Mouse (Mus musculus) intestine, embryonic 15.5 days (tissue): ENCODE data around the gene Alpk3. TPM values are rescaled to one million over a fixed set of nuclear protein-coding genes. Genes with fewer than 3 reads are reported as not detected.

Source experiments
- ATAC-seq: fragments of 200-750 bp; cut with Nextera tagmentation; 2 replicates; pipeline ENCODE4 v1.8.0; 2017; ENCODE audit warnings: moderate TSS enrichment, moderate library complexity
- H3K27ac ChIP-seq: fragments of 300-500 bp; sonication (generic); 2 replicates; pipeline ENCODE4 v1.5.1; 2015; ENCODE audit warnings: mild to moderate bottlenecking, inconsistent platforms
- H3K27me3 ChIP-seq: fragments of 300-500 bp; sonication (generic); replicated peaks from 2 replicates; pipeline ENCODE4 v1.6.1; 2015; ENCODE audit warnings: inconsistent platforms
- H3K36me3 ChIP-seq: fragments of 300-500 bp; sonication (generic); 2 replicates; pipeline ENCODE4 v1.6.1; 2015; ENCODE audit warnings: inconsistent platforms
- H3K4me1 ChIP-seq: fragments of 300-500 bp; sonication (generic); replicated peaks from 2 replicates; pipeline ENCODE4 v1.6.1; 2015; ENCODE audit warnings: inconsistent platforms
- H3K4me2 ChIP-seq: fragments of 300-500 bp; sonication (generic); replicated peaks from 2 replicates; pipeline ENCODE4 v1.6.1; 2015; ENCODE audit warnings: mild to moderate bottlenecking, inconsistent platforms
- H3K4me3 ChIP-seq: fragments of 300-500 bp; sonication (generic); replicated peaks from 2 replicates; pipeline ENCODE4 v1.5.1; 2015; ENCODE audit warnings: inconsistent platforms
- H3K9ac ChIP-seq: fragments of 300-500 bp; sonication (generic); 2 replicates; pipeline ENCODE4 v1.6.1; 2015; ENCODE audit warnings: inconsistent platforms
- H3K9me3 ChIP-seq: fragments of 300-500 bp; sonication (generic); 2 replicates; pipeline ENCODE4 v1.6.1; 2016; ENCODE audit warnings: inconsistent platforms
- WGBS: fragments of 180-500 bp; shearing (Covaris S2); methylation state at CpG from one replicate; pipeline ENCODE4 v1.1.7; 2015; 5-methylcytosine and 5-hydroxymethylcytosine counted together
- polyA plus RNA-seq: library from polyadenylated mRNA; unstranded; fragments of >200 nt; fragmentation: Nextera tagmentation; extraction: Ambion mirVana; gene quantifications from 2 replicates; pipeline ENCODE4 v1.2.1, GENCODE M21; 2015

The Alpk3 gene
- polyA plus RNA-seq, 1 experiment from 2014 or later, result 4.0 TPM

GRCm38 (mm10) chr7:81075732-81076131 is 18.3 kb downstream of the Alpk3 start:
- Histone ChIP-seq H3K36me3 (no peaks in the 10 kb centered on the region), H3K9me3 (no peaks in the 10 kb centered on the region), H3K4me2 (no peak overlapping the region), H3K4me3 (no peak overlapping the region), H3K9ac (no peak overlapping the region), H3K4me1 (peaks cover 29% of the 10 kb centered on the region), H3K27ac (0 out of 2 replicates have a peak overlapping the region, but pooled peaks have one; percentile 33), H3K27me3 (no peaks in the 10 kb centered on the region)
- no peak for ATAC-seq
- WGBS, result 84% methylated on average over 5 of the region's 5 CpGs

DNA sequence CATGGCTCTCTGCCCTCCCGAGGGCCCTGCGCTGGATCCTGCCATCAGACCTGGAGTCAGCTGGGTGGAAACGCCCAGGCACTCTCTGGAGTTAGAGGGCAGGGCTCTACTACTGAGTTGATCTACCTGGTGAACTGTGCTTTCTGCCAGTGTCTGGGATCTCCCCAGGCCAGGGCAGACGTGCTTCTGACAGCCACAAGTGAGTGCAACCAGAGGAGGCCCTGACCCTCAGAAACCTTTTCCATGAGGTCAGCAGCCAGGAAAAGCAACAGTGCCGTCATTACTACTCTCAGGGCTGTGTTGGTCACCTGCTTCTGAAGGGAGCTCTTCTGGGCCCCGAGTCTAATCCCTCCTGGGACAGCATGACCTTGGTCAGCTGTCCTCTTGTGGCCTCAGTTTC is 19.6 kb downstream of the Alpk3 start:
- WGBS, result 69% methylated on average over 6 of the region's 6 CpGs
- no peaks in the 10 kb centered on the region for H3K27me3 ChIP-seq
- peaks cover 33% of the 10 kb centered on the region for H3K4me1 ChIP-seq
- no peak overlapping the region for H3K9ac ChIP-seq
- H3K36me3 ChIP-seq, result no peaks in the 10 kb centered on the region
- H3K4me3 ChIP-seq, result no peak overlapping the region
- no peak overlapping the region for H3K4me2 ChIP-seq
- H3K9me3 ChIP-seq, result no peaks in the 10 kb centered on the region
- H3K27ac ChIP-seq, result no peak overlapping the region
- ATAC-seq, result no peak

GRCm38 (mm10) chr7:81078740-81079139 is 21.3 kb downstream of the Alpk3 start:
- H3K36me3 ChIP-seq, result no peaks in the 10 kb centered on the region
- peaks cover 25% of the 10 kb centered on the region for H3K4me1 ChIP-seq
- H3K9ac ChIP-seq, result no peak overlapping the region
- 79% methylated on average over 6 of the region's 6 CpGs for WGBS
- H3K4me3 ChIP-seq, result no peak overlapping the region
- H3K27ac ChIP-seq, result no peak overlapping the region
- no peak for ATAC-seq
- no peaks in the 10 kb centered on the region for H3K27me3 ChIP-seq
- H3K4me2 ChIP-seq, result no peak overlapping the region
- no peaks in the 10 kb centered on the region for H3K9me3 ChIP-seq

DNA sequence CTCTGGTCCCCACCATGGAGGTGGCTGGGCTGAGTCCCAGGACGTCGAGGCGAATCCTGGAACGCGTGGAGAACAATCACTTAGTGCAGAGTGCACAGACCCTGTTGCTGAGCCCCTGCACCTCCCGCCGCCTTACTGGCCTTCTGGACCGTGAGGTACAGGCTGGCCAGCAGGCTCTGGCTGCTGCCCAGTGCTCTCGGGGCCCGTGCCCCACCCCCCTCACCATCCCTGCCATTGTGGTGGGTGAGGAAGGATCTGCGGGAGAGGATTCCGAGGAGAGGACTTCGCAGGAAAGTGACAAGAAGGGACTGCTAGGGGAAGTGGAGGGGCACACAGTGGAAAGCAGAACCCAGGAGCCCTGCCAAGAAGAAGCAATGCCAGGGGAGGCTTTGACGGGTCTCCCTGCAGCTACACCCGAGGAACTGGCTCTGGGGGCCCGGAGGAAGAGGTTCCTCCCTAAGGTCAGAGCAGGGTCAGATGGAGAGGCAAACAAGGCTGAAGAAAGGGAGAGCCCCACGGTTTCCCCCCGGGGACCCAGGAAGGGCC is 36.1 kb downstream of the Alpk3 start:
- Histone ChIP-seq H3K4me1 (peaks cover 8% of the 10 kb centered on the region), H3K4me2 (no peak overlapping the region), H3K27ac (peak overlapping the region; percentile 82), H3K36me3 (no peaks in the 10 kb centered on the region), H3K4me3 (no peak overlapping the region), H3K9ac (no peak overlapping the region), H3K27me3 (no peaks in the 10 kb centered on the region), H3K9me3 (no peaks in the 10 kb centered on the region)
- 49% methylated on average over 18 of the region's 18 CpGs for WGBS
- no peak for ATAC-seq

DNA sequence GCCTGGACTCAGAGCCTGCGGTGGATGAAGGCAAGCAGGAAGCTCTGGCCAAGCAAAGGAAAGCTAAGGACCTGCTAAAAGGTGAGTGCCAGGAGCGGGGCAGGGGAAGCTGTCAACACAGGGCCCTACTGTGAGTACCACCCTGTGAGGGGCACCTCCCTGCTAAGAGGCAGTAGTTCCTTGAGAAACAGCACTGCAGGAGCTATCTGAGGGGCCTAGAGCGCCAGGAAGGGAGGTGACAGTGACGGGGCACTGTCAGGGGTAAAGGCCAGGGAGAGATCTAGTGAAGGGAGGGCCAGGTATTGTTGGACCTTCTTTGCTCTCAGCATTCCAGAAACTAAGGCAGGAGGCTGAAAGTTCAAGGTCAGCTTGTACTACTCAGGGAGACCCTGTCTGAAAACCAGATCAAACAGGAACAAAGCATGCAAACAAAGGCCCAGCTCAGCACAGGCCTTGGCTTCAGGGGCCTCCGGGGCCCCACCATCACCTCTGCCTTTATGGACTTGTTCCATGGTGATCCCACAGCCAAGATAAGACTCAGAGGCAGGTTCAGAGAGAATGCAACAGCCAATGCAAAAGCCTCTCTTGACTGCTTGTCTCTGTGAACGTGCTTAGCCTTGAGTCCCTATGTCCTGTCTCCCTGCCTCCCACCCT is 36.8 kb downstream of the Alpk3 start:
- Histone ChIP-seq H3K4me2 (no peak overlapping the region), H3K36me3 (no peaks in the 10 kb centered on the region), H3K9ac (no peak overlapping the region), H3K4me3 (no peak overlapping the region), H3K27me3 (no peaks in the 10 kb centered on the region), H3K9me3 (no peaks in the 10 kb centered on the region), H3K4me1 (peaks cover 8% of the 10 kb centered on the region), H3K27ac (peak overlapping the region; percentile 82)
- WGBS, result 59% methylated on average over 6 of the region's 6 CpGs
- peak; percentile 96 for ATAC-seq

DNA sequence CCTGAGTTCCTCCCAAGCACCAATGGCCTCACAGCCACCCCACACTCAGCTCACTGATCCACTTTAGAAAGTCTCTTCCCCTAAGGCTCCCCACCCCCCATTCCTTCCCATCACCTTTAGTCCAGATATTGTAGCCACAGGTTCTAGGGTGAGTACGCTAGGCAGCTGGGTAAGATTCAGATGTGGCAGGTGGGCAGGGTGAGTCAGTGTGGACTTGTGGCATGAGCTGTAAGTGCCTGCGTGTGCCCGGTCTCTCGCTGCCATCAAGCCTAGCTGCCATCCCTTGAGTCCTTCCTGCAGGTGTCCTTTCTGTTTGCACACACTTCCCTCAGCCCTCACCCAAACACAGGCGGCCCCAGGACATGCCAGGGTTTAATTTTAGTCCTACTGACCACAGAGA is 42.9 kb downstream of the Alpk3 start:
- Histone ChIP-seq H3K4me3 (no peak overlapping the region), H3K36me3 (no peaks in the 10 kb centered on the region), H3K4me1 (no peaks in the 10 kb centered on the region), H3K9ac (no peak overlapping the region), H3K27ac (no peak overlapping the region), H3K4me2 (no peak overlapping the region), H3K9me3 (no peaks in the 10 kb centered on the region), H3K27me3 (no peaks in the 10 kb centered on the region)
- WGBS, result 83% methylated on average over 5 of the region's 5 CpGs
- no peak for ATAC-seq

DNA sequence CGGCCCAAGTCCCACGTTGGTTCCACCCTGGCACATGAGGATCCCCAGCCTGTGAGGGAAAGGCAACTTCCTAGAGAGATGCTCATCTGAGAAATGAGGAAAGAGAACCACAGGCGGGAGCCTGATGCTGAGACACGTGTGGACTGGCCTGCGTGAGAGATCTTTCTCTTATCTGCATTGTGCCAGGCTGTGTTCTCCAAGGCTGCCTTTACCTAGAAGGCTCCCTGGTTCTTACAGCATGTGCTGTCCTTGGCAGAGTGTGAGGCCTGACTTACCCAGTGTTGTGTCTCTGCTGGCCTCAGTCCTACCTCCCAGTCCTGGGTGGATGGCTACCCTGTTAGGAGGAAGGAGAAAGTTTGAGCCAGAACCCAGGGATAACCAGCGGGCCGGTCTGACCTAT is 45.5 kb downstream of the Alpk3 start:
- no peaks in the 10 kb centered on the region for H3K9me3 ChIP-seq
- WGBS, result 92% methylated on average over 7 of the region's 7 CpGs
- H3K4me1 ChIP-seq, result no peaks in the 10 kb centered on the region
- H3K27me3 ChIP-seq, result no peaks in the 10 kb centered on the region
- ATAC-seq, result no peak
- H3K4me2 ChIP-seq, result no peak overlapping the region
- no peak overlapping the region for H3K4me3 ChIP-seq
- no peaks in the 10 kb centered on the region for H3K36me3 ChIP-seq
- H3K9ac ChIP-seq, result no peak overlapping the region
- no peak overlapping the region for H3K27ac ChIP-seq

- H3K4me2 ChIP-seq, result no peak overlapping the region
- no peak for ATAC-seq
- no peak overlapping the region for H3K4me3 ChIP-seq
- H3K27ac ChIP-seq, result no peak overlapping the region
- WGBS, result 61% methylated on average over 4 of the region's 4 CpGs
- H3K9ac ChIP-seq, result no peak overlapping the region
- no peaks in the 10 kb centered on the region for H3K36me3 ChIP-seq
- no peaks in the 10 kb centered on the region for H3K27me3 ChIP-seq
- no peaks in the 10 kb centered on the region for H3K9me3 ChIP-seq
- H3K4me1 ChIP-seq, result no peaks in the 10 kb centered on the region
Measured at GRCm38 (mm10) chr7:81105525-81105924, 48.1 kb downstream of the Alpk3 start.

- no peak for ATAC-seq
- Histone ChIP-seq H3K4me2 (no peak overlapping the region), H3K9ac (no peak overlapping the region), H3K4me3 (no peak overlapping the region), H3K4me1 (no peaks in the 10 kb centered on the region), H3K27me3 (no peaks in the 10 kb centered on the region), H3K36me3 (no peaks in the 10 kb centered on the region), H3K9me3 (no peaks in the 10 kb centered on the region), H3K27ac (no peak overlapping the region)
- WGBS, result 82% methylated on average over 5 of the region's 5 CpGs
Measured at GRCm38 (mm10) chr7:81108226-81108625, 50.8 kb downstream of the Alpk3 start.

GRCm38 (mm10) chr7:81109717-81110651 is 52.6 kb downstream of the Alpk3 start:
- H3K4me3 ChIP-seq, result no peak overlapping the region
- 58% methylated on average over 9 of the region's 9 CpGs for WGBS
- peaks cover 3% of the 10 kb centered on the region for H3K4me1 ChIP-seq
- no peaks in the 10 kb centered on the region for H3K9me3 ChIP-seq
- no peak overlapping the region for H3K4me2 ChIP-seq
- H3K27me3 ChIP-seq, result no peaks in the 10 kb centered on the region
- H3K36me3 ChIP-seq, result no peaks in the 10 kb centered on the region
- no peak overlapping the region for H3K9ac ChIP-seq
- no peak overlapping the region for H3K27ac ChIP-seq
- peak; percentile 30 for ATAC-seq

GRCm38 (mm10) chr7:81110791-81111190 is 53.4 kb downstream of the Alpk3 start:
- no peaks in the 10 kb centered on the region for H3K27me3 ChIP-seq
- no peak overlapping the region for H3K4me3 ChIP-seq
- H3K27ac ChIP-seq, result no peak overlapping the region
- no peak overlapping the region for H3K9ac ChIP-seq
- H3K9me3 ChIP-seq, result no peaks in the 10 kb centered on the region
- no peak overlapping the region for H3K4me2 ChIP-seq
- ATAC-seq, result no peak
- peaks cover 3% of the 10 kb centered on the region for H3K4me1 ChIP-seq
- 80% methylated on average over 4 of the region's 4 CpGs for WGBS
- H3K36me3 ChIP-seq, result no peaks in the 10 kb centered on the region

DNA sequence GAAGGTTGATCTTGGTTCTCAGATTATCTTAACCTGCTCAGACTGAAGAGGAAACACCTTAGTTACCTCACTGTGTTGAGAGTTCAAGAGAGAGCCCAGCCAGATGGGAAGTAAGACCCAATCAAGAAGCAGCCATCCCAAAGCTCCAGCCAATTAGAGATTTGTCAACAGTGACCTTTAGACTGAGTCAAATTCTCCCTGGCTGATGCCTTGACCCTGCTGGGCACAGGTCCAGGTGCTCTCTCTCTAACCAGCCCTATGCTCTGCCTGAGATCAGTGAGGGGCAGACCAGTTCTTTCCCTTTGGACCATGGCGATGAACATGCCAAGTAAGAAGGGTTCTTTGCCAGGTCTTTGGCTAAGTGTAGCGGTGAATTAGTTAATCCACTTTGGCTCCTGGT is 54.3 kb downstream of the Alpk3 start:
- no peak for ATAC-seq
- H3K4me3 ChIP-seq, result no peak overlapping the region
- H3K4me1 ChIP-seq, result peaks cover 3% of the 10 kb centered on the region
- H3K27ac ChIP-seq, result no peak overlapping the region
- H3K36me3 ChIP-seq, result no peaks in the 10 kb centered on the region
- H3K27me3 ChIP-seq, result no peaks in the 10 kb centered on the region
- no peak overlapping the region for H3K4me2 ChIP-seq
- H3K9me3 ChIP-seq, result no peaks in the 10 kb centered on the region
- 96% methylated on average over 2 of the region's 2 CpGs for WGBS
- H3K9ac ChIP-seq, result no peak overlapping the region
